Mouse (Mus musculus): ENCODE measurements around the gene Gk5.
"Not testable (repeated sequence)": the region's sequence is repeated elsewhere in the genome, so short reads cannot be mapped to it uniquely, and the experiment has no call there.

The Gk5 gene

DNA sequence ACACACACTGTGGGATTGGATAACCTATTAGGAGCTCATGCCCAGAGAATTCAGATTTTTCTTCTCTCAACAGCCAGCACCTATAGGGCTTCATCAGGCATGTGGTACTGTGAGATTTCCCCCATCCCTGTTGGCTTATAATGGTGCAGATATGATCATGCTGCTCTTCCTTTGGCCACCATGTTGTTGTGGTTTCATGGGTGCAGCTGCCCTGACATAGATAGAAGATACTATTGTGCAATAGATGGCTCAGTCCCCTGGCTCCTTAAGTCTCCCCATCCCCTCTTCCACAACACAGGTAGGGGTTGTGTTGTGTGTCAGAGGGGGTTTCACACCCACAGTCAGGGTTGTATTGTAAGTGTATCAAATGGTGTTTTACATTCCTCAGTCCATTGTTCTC lies 25.7 kb downstream of the Gk5 start:
- no peak for DNase-seq (ENCODE audit: low read depth, low spot score)

GRCm38 (mm10) chr9:96152801-96153200 lies 33.6 kb downstream of the Gk5 start:
- DNase-seq (ENCODE audit: low read depth, low spot score) = no peak

DNA sequence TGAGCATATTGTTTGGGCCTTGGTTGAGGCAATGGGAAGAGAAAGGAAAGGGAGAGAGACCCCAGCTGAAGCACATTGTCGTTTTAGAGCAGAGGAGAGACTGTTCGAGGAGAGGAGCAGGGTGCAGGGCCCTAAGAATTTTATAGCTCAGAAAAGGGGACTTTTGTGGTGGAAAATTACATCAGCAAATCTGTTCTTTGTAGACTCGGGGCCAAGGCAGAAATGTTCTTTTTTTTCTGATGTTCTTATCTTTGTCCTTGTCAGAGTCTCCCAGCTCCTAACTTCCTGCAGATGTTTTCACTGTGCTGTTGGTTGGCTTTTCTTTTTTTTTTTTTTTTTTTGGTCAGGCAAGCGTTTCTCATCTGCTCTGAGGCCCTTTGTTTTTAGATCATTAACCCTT lies 39.3 kb downstream of the Gk5 start:
- DNase-seq (ENCODE audit: low read depth, low spot score) = no peak

DNA sequence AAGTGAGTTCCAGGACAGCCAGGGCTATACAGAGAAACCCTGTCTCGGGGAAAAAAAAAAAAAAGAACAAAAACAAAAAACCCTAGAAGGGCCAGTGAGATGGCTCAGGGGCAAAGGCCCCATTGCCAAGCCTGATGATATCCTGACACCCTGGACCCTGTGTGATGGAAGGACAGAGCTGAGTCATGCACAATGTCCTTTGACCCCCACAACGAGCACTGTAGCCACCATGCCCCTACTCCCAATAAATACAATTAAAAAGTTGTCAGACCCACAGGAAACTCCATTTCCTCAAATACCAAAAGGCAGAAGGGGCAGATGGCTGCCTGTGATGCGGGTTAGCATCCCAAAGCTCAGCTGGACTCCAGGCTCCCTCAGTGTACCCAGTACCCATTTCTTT lies 39.9 kb downstream of the Gk5 start:
- DNase-seq (ENCODE audit: low read depth, low spot score) = no peak

DNA sequence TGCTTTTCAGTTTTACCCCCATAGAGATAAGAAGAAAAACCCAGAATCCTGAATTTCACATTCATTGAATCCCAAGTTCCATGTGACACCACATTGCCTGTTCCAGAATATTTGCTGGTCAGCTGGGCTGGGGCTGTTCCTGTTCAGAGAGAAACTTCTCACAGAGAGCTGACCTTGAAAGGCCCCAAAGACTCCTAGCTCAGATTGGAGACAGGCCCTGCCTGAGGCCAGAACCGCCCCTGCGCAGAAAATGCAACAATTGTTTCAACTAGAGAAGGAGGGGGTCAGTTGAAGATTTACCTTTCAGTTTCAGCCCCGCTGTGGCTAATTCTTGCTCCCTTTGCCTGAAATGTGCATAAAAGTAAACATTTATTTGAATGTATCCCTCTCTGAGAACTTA lies 41.6 kb downstream of the Gk5 start:
- no peak for DNase-seq (ENCODE audit: low read depth, low spot score)

DNA sequence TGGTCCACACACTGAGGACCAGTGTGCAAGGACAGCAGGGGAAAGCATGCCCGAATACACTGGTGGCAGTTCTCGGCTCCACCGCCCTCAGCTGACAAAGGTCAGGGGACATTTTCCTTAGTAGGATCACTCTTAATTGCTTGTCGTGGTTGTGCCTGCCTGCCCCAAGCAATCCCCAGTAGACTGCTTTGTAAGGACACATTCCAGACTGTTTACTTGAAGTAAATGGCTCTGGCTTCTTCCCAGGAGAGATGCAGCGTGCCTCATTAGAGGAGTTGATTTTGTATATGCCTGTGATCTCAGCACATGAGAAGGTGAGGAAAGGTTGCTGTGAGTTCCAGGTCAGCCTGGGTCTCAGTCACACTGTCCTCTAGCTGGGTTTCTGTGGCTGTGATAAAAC lies 43.3 kb downstream of the Gk5 start:
- no peak for DNase-seq (ENCODE audit: low read depth, low spot score)

DNA sequence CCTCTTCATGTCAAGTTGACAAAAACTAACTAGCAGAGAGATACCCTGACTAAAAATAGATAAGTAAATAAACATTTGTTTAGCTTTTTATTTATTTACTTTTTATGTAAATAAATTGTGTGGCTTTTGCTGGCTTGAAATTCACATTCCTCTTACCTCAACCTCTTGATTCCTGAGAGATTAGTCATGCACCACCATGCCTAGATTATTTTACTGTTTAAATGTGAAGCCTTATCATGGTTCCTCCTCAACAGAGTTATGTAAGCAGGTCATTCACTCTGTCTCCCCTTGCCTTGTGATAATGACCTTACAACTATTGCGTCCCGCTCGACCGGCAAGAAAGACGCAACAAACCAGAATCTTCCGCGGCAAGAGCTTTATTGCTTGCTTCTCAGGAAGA lies 44.3 kb downstream of the Gk5 start:
- DNase-seq (ENCODE audit: low read depth, low spot score) = no peak

DNA sequence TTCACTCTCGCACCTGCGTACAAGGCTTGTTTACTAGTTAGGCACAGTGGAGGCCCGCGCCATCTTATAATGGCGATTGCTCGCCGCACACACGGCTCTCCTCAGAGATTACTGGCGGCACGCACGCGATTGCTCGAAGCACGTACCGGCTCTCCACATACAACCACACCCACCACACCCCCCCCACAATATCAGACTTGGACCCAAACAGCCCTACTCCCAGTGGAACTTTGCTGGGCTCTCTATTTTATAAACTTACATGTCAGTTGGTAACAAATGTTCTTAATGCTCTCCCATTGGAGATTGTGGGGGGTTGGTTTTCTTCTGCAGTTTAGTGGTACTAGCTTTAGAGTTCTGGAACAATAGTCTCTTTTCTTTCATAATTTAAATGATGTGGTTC lies 44.8 kb downstream of the Gk5 start:
- not testable (repeated sequence) for DNase-seq (ENCODE audit: low read depth, low spot score)

DNA sequence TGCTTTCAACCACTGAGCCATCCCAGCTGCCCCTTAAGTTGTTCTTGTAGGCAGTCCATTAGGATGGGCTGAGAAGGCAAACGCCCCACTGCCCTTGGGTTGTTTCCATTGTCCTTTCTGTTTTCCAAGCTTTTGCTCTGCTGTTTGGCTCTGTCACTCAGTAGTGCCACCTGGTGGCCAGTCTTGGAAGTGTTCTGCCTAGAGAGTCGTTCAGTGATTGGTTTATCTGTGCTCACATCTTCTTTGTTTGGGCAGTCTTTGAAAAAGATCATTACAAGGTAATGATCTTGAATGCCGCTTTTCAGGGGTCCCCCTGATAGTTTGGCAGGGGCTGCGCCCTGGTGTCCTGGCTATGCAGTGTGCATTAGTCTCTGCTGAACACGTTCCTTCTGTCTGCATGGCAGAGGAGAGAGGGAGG lies 48.0 kb downstream of the Gk5 start:
- peak; percentile 48 for DNase-seq (ENCODE audit: low read depth, low spot score)

DNA sequence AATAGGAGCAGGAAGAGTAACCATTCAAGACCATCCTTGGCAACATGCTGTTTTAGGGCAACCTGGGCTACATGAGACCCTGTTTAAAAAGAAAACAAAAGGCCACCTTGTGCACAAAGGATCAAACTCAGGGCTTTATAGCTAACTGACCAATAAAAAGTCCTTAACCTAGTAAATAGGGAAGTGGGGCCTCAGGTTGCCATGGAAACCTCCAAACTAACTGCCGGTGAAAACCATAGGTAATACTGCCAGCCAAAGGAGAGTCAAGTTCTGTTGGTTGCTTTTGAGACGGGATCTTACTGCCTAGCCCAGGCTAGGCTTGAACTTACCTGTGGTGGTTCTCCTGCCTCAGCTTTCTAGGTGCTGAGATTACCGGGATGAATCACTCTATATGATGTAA lies 51.4 kb downstream of the Gk5 start:
- DNase-seq (ENCODE audit: low read depth, low spot score) = no peak

GRCm38 (mm10) chr9:96184909-96185308 lies 65.7 kb downstream of the Gk5 start:
- no peak for DNase-seq (ENCODE audit: low read depth, low spot score)

DNA sequence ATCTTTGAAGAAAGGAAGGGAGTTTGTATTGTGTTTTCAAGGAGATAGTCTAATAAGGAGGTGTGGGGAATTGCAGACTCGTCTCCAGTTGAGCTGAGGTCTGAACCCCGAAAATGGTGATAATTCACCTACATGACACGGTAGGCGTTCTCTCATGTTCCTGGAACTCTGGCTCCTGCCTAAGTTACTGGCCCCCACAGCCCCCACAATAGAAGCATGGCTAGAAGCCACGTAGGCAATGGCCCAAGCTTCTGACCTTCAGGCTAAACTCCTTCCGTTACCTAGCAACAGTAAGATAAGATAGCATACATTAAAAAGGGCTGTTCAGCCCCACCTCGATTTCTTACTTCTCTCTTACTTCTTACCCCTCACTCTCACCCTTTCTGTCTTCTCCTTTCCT lies 67.5 kb downstream of the Gk5 start:
- DNase-seq (ENCODE audit: low read depth, low spot score) = no peak

DNA sequence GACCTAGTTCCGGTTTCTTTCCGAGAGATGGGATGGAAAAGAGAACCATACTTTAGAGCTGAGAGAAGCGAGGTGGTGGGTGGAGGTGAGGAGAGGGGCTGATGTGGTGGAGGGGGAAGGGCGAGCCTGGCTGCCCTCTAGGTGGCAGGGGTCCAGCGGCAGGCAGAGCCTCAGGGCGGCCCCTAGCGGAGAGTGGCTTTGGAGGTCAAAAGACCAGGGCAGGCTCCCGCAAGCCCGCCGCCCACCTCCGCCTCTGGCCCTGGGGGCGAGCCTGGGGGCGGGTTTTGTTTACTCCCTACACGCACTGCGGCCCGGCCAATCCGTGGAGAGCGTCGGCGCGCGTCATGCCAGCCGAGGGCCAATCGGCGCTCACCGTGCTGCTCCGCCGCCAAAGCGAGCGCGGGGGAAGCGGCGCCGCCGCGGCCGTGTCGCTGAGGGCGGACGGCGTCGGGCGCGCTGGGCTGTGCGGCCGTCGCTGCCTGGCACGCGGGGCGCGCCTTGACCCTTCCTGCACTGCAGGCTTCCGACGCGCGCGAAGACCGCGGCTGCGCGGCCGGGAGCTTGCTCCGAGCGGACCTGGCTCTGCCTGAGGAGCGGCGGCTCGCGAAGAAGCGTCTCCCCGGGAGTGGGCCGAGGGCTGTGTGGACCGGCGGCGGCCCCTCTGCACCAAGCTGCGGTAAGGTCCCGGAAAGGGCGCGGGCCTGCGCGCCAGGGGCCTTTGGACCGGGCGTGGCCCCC lies 76.9 kb downstream of the Gk5 start, which contains the start of gene Tfdp2:
TSS of gene Tfdp2 (plus strand) at position 391 of the 738 bp plus-strand sequence.
- peak; percentile 86 for DNase-seq (ENCODE audit: low read depth, low spot score)

GRCm38 (mm10) chr9:96196636-96197181 lies 77.5 kb downstream of the Gk5 start:
- peak; percentile 17 for DNase-seq (ENCODE audit: low read depth, low spot score)

- no peak for DNase-seq (ENCODE audit: low read depth, low spot score)
Observed at GRCm38 (mm10) chr9:96197806-96198205, 78.6 kb downstream of the Gk5 start.

DNA sequence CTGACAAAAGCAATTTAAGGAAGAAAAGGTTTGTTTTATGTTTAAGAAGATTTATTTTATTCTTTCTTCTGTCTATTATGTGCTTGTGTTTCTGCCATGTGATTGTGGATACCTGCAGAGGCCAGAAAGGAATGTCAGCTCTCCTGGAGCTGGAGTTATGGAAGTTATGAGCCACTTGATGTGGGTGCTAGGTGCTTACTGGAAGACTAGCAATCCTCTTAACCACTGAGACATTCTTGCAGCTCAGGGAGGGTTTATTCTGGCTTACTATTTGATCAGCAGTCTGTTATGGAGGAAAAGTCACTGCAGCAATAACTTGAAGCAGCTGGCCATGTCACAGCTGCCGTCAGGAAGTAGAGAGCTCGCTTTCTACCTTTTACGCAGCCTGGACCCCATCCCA lies 84.5 kb downstream of the Gk5 start:
- no peak for DNase-seq (ENCODE audit: low read depth, low spot score)

GRCm38 (mm10) chr9:96207428-96207827 lies 88.3 kb downstream of the Gk5 start:
- no peak for DNase-seq (ENCODE audit: low read depth, low spot score)

GRCm38 (mm10) chr9:96213036-96213645 lies 94.0 kb downstream of the Gk5 start:
- DNase-seq (ENCODE audit: low read depth, low spot score) = no peak

- no peak for DNase-seq (ENCODE audit: low read depth, low spot score)
Observed at GRCm38 (mm10) chr9:96214171-96214570, 95.0 kb downstream of the Gk5 start.

GRCm38 (mm10) chr9:96217299-96217698 lies 98.1 kb downstream of the Gk5 start:
- DNase-seq (ENCODE audit: low read depth, low spot score) = no peak

GRCm38 (mm10) chr9:96217799-96218198 lies 98.6 kb downstream of the Gk5 start:
- DNase-seq (ENCODE audit: low read depth, low spot score) = no peak

DNA sequence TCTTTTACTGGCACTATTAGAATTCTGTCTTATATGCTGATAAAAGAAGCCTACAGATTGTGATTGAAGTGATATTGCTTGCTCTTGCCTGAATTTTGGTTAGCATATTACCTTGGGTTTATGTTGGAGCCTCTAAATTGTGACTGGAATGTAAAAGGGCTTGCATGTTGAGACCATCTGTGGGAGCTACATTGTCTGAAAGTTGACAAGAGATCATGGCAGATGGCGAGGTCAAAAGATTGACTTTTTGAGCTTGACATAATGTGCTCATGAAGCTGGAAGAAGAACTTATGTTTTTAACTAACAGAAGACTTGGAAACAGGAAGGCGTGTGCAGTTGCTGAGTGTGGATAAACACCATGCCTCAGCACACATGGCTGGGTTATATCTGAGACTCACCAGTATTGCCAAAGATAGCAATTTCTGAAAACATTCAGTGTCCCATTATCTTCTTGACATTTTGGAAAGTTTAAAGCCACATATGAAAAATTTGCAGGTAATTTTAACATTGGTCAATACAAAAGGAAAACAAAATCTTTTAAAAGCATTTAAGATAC lies 100.0 kb downstream of the Gk5 start:
- no peak for DNase-seq (ENCODE audit: low read depth, low spot score)

DNA sequence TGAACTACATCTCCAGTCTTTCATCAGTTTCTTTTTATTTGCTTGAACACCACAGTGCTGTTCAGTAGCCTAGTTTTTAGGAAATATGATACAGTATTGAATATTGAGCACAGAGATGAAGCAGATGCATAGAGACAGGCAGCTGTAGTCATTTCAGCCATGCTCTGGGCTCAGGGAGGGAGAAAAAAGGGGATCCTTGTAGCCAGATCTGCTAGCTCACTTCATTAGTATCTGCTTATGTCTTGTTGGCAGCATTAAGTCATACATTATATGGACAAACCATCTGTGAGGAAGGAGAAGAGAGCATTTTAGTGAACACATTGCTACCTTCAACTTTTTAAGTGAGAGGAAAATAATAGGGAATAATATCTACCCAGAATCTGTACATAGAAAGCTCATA lies 101.3 kb downstream of the Gk5 start:
- no peak for DNase-seq (ENCODE audit: low read depth, low spot score)

Data from retina, postnatal 7 days (tissue).